Mouse (Mus musculus) urinary bladder, postnatal 36 days (tissue): ENCODE measurements at regions not wholly inside any gene's neighbourhood (a gene's known extent, or its start where the extent isn't known, plus 50 kb on each side); places are given as distances from the start of the nearest gene placed in this dataset.

Source experiments
- DNase-seq, 2 experiments: peaks; one replicate each; pipeline ENCODE4 v3.0.0; 2022; ENCODE audit warnings: low spot score in 2 of 2, mixed read lengths in 1 of 2

DNA sequence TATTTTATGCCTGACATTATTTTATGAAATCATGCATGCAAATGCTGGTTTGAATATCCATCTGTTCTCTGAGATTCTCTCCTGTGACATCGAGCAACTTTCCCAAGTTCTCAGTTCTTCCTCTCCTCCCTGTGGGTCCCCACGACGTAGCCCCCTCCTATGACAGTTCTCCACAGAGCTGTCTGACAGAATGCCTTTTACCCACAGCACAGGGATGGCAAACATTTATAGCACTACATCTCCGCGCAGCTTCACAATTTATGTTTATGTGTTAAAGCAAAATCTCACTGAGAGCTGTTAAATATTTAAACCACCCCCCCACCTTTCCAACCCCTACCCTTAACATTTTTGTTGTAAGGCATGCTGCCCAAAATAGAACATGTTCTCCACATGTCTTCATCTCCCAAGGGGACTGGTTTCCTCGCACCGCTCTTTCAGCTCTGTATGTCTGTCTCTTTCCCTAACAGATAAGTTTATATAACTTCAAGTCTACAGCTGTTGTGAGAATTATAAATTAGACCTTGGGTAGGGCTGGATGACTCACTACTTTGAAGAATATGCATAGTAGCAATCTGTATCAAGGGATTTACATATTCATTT lies 63.5 kb upstream of the Ndst3 start:
- no peak for DNase-seq

DNA sequence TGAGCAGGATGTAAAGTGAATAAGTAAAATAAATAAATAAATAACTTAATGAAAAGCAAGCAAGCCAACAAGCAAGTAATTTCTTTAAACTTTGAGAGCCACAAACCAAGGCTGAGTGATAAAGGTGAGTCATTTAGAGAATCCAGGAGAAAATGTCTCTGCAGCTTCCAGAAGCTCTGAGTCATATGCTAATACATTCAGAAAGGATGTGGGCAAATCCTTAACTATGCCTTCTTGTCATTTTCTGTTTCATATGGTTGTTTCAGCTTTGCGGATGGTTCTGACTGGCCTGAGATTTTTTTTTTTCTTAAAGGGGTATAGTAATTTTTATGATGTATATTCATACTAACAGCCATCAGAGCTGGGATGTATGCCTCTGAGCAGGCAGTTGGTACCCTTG lies 64.3 kb upstream of the Ndst3 start:
- no peak for DNase-seq

DNA sequence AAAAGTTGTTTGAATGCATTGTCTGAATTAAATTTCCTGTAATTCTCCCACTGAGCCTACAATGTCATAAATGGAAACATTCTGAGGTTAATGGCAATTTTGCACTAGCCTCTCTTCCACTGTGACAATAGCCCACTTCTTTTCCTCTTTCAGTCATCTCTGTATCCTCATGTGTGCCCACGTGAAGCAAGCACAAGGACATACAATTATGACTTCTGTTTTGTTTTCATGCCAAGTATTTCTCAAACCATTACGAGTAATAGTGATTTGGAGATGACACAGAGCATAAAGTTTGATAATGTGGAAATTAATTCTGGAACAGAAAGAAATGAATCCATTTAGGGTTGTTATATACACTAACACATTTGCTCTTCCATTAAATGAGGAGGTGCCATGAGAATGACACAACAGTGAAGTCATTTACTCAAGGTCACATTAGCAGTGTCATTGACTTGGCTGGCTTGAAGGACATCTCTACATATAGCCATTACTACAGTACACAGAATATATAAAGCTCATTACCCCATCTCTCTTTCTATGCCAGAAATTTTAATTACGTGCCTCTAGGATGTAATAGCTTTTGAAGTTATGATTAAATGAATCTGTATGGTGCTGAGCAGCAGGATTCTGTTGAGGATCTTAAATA lies 75.4 kb upstream of the Ndst3 start:
- no peak for DNase-seq

DNA sequence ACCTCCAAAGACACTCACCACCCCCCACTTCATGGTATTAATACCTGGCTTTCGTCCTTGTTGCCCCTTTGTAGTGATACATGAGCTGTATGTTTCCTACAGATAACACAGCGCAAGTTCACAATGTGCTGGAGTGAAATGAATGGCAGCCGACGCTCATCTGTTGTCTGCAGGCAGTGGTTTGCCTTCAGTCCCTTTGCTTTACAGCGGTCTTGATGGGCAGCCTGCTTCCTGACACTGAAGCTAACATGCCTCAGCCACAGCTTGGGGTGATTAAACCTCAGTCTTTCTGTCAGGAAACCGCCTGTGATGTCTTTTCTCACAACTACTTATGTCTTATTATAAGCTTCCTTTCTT lies 75.9 kb upstream of the Ndst3 start:
- no peak for DNase-seq

DNA sequence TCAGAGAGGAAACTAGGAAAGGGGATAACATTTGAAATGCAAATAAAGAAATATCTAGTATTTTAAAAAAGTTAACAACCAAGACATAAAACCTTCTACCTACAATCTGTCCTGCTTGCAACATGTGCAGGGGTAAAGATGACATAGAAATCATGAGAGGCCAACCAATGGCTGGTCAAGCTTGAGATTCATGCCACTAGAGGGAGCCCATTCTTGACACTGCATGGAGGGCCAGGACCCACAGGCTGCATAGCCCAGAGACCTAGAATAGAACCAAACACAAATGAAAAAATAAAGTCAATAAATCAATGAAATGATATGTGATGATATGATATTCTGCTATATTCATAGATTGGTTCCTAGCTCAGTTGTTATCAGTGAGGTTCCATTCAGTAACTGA lies 89.9 kb upstream of the Ndst3 start:
- no peak for DNase-seq

DNA sequence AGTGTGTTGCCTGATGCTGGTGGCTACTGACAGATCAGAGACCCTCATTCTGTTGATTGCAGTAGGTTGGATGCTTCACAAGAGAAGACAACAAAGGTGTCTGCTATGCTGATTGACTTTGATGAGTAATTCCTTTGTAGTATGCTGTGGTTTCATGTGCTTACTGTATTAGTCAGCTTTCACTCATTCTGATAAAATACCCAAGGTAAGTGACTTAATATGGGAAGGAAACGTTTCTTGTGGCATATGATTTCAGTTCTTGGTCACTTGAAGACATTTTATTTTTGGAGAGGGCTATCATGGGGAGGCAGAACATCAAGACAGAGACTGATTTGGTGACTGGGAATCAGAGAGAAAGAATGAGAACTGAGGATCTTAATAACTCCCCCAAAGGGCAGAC lies 90.9 kb upstream of the Ndst3 start:
- no peak for DNase-seq

DNA sequence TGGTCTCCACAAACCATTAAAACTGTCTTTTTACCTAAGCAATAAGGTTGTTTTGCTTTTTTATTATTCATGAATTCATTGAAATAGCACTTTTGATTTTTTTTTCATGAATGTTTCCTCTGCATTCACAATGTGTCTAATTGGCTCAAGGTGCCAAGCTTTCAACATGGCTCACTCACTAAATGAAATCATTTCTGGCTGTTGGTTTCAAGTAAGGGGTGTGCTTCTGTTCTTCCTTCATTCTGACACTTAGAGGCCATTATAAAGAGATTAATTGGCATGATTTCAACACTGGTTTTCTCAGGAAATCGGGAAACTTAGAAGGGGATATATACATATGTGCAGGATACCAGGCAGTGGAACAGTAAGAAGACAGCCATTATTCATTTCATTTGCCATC lies 93.5 kb upstream of the Ndst3 start:
- no peak for DNase-seq

DNA sequence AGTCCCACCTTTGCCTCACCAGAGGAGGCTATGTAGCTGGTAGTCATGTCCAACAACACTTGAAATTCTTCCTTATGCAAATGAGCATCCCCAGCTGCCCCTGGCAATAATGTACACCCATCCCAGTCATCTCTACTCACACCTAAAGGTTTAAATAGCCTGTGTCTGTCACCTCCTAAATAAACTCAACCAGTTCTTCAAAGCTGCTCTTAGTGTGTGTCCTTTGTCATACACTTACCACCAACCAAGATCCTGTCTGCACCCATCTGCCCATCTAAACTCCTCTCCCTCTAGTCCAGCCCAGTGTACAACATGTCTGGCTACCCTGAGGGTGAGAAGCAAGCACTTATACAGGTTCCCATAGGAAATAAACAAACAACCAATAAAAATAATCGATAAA lies 103.4 kb upstream of the Ndst3 start:
- no peak for DNase-seq

DNA sequence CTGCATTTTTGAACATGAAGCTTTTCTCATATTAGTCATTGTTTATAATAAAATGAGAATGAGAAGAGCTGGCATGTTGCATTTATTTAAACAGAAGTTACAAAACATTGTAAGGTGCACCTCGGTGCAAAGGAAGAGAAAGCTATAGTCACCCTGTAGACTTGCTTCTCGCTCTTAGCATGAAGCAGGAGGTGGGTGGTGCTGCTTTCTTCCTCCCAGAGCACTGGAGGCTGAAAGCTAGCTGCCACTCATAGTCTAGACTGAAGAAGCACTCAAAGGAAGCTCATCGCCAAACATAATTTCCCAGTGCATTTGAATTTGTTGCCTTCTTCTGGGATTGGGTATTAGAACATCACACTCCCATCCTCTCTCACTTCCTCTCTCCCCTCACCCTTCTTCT lies 114.7 kb upstream of the Ndst3 start:
- DNase-seq: no peak

DNA sequence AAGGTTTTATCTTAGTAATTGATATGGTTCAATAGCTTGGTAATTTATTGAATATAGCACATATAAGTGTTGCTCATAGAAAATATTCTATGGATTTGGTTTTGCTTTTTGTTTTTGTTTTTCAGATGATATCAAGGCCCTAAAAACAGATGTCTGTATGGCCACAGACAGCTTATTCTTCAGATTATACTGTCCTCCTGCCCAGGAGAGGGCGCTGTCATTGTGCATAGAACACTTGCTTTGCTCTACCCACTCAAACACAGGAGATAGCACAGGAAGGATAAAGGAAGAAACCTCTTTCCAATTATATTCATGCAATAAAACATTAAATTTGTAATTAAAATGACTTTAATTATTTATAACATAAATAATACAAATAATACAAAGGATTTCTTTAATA lies 115.4 kb upstream of the Ndst3 start:
- DNase-seq: no peak

DNA sequence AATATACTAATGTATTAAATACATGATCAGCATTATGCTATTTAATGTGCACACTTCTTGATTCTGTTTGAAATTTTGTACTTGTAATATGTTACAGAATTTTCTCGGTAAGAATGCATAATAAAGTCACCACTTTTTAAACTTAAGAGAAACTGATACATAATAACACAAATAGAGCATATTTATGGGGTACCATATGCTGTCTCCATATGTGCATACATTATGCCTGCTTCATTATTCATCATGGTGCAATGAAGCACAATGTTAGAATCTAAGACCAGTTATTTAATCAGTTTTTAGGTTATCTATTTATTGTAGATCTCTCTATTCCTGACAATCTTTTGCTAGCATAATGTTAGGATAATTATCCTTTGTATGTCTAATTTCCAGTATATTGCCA lies 115.9 kb upstream of the Ndst3 start:
- DNase-seq: no peak

DNA sequence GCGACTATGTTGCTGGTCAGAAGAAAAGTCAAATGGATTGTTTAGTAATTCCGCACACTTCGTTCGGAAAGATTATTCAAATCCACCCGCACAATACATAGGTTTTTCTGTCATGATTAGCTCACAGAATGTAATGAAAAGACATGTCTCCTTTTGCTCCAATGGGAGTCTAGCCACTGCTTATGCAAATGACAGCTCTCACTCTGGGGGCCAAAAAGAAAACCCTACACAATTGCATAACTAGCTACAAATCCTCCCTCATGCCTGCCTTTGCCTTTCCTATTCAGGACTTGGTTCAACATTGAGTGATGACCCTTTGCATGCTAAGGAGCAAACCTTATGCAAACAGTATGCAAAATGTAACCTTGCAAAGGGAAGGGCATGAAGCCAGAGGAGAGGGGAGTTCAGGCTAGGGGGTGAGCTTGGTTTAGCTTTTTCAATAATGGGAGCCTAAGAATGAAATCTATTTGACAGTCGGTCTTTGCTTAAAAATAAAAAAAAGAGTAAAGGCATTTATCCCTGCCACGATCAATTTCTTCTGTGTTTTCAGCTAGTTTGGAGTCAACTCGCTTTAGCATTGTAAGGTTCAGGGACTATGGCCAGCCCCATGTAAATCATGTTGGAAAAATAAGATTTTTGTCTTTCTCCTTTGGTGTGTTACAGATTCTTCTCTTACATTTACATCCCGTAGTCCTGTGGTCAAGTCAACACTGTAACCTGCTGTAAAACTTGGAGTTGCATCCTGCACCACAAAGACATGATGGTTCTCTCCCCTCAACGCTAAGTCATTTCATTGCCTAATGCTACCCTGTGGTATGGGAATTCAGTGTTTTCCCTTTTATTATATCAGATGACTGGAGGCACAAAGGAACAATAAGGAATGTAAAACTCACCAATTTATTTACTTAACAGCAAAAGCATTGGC lies 119.6 kb upstream of the Ndst3 start:
- DNase-seq: no peak

DNA sequence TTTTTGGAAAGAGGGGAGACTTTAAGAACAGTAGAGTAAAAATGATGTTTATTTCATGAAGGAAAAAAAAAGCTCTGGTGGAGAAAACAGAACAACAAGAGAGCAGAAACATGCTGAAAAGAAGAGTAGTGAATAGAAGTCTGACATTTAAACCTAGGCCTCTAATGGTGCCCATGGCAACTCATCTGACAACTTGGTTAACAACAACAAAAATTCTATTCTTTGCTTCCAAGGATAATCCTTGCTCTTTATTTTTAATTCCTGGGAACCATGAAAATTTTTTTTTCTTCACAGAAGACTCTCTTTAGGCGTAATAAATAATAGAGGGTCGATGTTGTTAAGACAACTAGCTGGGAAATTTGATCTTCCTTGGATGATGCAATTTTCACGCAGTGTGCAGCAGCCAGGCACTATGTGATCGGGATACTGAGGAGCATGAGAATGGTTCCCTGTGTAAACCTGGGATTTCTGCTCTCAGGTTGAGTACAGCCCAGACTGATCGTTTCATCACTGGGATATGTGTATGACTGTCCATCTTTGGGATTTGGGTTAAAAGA lies 120.4 kb upstream of the Ndst3 start:
- no peak for DNase-seq

DNA sequence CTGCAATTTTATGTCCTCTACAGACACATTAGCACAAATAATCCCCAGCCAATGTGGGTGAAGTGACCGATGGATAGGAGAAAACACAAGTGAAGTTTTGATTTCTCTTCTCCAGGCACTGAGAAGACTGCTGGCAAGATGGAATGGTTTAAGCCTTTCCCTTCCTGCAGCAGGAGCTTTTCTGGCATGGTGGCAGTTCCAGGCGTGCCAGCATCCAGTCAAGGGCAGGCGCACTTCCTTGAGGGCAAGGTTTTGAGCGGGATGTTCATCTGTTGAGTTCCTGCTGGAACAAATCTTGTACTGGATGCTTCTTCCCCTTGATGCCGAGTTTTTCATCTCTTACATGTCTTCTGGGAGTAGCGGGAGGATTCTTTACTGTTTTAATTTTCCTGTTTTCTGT lies 138.1 kb upstream of the Ndst3 start:
- no peak for DNase-seq

DNA sequence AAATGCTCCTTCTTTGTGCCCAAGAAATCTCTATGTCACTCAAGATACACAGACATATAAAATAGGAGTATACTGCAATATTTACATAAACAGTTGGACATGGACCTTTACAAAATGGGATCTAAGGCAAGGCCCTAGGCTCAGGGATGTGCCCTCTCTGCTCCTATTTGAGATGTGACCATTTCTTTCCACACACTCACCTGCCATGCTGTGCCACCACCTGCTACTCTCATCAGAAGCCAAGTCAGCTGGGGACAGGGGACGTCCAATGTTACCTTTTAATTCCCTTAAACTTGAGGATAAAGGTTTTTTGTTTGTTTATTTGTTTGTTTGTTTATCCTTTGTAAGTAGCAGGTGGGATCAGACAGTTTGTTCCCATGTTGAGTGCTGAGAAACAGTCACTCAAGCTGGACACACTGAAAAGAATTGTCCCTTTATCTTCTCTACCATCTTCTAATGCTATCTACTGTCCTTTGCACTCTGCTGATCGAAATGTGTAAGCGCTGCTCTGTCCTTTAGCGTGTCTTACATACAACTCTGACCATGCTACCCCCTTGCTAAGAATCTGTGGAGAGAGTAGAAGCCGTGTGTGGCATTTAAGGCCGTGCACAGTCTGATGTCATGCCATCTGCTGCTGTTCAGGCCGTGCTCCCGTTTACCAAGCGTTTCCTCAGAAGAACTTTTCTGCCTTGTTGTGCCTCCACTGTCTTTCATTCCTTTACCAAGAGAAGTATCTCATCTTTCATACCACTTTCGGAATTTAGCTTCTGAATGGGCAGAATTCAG lies 147.9 kb upstream of the Ndst3 start:
- no peak for DNase-seq

DNA sequence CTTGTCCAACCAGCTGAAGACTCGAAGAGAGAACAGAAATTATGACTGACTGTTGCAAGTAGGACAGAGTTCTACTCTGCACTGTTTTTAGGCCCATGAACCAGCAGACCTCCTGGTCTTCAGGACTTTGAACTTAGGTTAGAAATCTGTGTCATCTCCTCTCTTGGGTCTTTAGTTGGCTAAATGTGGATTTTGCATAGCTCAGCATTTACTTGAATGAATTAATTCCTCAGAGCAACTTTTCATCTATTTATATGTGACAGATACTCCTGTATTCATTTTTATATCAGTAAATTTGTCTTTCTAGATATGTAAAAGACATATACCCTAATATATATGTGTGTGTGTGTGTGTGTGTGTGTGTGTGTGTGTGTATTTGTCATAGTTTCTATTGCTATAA lies 155.9 kb upstream of the Ndst3 start:
- DNase-seq: no peak

DNA sequence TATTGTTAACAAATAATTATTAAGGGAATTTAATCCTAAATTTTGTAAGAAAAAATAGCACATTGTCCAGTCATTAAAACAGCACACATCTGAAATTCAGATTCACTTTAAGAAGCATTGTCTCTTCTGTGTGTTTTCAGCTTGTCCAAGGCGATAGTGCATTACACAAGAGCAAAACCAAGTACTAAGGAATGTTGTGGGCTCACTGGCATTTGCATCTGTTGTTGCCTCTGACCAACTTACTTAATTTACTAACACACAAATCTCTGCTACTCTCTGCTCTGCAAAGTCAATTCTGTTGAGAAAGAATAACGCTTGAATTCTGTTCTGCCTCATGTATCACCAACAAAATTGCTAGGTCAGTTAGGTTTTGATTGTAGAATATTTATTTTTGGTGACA lies 158.0 kb upstream of the Ndst3 start:
- no peak for DNase-seq

DNA sequence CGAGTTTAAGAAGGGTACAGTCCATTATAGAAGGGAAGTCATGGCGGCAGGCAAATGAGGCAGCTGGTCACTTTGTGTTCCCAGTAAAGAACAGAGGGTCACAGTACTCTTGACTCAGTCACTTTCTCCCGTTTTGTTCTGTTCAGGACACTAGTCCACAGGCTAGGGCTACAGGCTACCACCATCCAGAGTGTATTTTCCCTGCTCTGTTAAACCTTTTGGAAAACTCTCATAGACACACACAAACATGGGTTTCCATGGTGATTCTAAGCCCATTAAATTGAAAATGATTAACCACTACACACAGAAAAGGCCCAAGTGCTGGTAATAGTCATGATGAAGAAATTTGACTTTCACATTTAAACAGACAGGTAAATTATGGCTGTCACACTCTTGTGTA lies 162.2 kb upstream of the Ndst3 start:
- no peak for DNase-seq

DNA sequence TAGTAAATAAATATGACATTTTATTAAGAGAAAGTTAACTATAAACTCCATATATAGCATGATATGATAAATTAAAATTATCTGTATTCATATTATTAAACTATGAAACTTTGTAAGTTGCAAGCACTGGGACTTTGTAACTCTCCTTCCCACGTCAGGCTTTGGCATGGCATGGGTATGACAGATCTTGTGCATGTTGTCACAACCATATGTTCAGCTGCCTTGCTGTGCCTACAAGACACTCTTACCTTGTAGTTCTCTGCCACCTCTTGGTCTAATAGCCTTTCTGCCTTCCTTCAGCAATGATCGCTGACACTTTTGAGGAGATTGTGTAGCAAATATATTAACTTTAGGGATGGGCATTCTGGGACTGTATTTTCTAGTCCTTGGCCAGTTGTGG lies 183.1 kb upstream of the Ndst3 start:
- no peak for DNase-seq

DNA sequence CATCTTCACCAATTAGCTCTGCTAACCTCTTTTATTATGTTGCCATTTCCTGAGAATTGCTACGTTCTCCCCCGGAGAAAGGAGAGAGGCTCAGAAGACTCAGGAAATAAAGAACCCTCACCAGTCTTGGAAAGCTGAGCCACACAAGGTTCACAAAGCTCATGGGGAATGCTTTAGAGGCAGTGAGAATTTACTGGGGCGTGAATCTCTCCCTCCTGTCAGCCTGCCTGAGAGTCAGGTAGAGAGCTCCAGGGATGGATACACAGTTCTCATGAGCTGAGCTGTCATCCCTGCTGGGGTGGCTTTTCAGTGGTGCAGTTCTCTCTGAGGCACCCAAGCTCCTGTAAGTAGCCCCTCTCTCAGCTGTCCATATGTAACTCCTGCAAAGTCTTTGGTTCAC lies 203.0 kb upstream of the Ndst3 start:
- no peak for DNase-seq

DNA sequence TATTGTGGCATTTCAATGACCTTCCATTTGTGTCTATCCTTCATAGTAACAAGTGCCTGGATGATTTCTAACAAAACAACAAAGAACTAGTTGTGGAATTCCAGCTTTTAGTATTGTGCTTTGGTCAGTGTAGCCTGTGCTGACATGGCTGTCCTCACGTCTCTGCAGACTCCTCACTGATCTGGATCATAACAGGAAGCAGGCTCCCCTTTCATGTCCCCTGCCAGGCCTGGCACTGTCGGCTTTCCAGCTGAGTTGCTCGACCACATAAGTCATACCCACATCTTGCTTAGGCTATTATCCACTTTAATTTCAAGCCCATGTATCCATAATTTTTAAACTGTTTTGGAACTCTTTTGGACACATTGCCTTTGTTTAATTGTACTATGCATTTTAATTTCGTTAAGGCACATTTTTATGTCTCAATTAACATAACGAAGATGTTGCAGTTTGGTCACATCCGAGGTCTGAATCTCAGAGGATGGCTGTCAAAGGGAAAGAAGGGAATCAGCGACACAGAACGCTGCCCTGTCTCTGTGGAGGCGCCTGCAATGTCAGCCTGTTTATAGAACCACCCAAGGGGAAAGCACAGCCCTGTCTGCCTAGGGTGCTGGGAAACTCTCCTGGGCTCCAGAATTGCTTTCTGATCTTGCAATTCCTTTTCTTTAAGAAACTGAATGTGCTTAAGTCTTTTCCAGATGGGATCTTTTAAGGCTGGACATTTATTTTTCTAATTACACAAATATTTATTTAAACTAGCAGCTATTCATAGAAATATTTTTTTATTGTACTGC lies 215.5 kb upstream of the Ndst3 start:
- peak in 1 of 2 experiments; percentile 1 for DNase-seq
